Mouse (Mus musculus) testis, adult 2 months (tissue): ENCODE results near the gene Harbi1.
A peak's percentile ranks its signal among the peaks of the same experiment; 100 is the strongest.

Experiments used
- CTCF ChIP-seq: fragments of 200-500 bp; IDR thresholded peaks from 2 replicates; pipeline ENCODE4 v1.5.1; 2012; ENCODE audit warnings: low read depth, mild to moderate bottlenecking, inconsistent platforms, low read length, moderate library complexity; ENCODE audit not compliant: control insufficient read depth, insufficient read depth, insufficient replicate concordance
- POLR2A ChIP-seq: fragments of 200-500 bp; IDR thresholded peaks from 2 replicates; pipeline ENCODE4 v1.6.1; 2012; ENCODE audit warnings: low read depth, mild to moderate bottlenecking, inconsistent platforms, low read length, moderate library complexity; ENCODE audit not compliant: control insufficient read depth

DNA sequence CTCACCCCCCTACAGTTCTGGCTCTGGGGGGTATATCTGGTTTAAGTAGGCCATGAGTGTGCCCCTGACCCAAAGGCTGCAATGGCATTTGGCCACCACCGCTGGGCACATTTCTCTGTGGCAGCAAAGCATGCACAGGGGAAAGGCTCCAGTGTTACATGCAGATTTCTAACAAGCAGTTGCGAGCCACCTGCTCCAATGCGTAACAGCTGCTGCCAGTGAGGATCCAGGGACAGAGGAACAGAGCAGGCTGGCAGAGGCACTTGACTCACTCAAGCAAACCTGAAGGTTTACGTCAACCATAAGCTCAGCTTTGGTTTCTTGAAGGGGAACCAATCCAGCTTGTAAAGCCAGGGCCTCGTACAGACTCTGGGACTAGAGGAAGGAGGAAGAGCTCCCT lies 35.8 kb upstream of the Harbi1 start:
- TF ChIP-seq CTCF (peak; percentile 9; the same call in 1 of the 2 replicates), POLR2A (no peak)
